Mouse (Mus musculus) hindbrain, embryonic 14.5 days (tissue): ENCODE measurements around the gene Myof. TPM values are rescaled to one million over a fixed set of nuclear protein-coding genes. Genes with fewer than 3 reads are reported as not detected.

Source experiments
- ATAC-seq: fragments of 200-750 bp; cut with Nextera tagmentation; 2 replicates; pipeline ENCODE4 v1.8.0; 2017; ENCODE audit warnings: moderate number of reproducible peaks, mild to moderate bottlenecking, moderate TSS enrichment, moderate library complexity; ENCODE audit not compliant: low FRiP score
- DNase-seq: peaks from one replicate; pipeline ENCODE4 v3.0.0-alpha.2; 2015; ENCODE audit warnings: low spot score
- H3K27ac ChIP-seq: fragments of 300-500 bp; sonication (generic); 2 replicates; pipeline ENCODE4 v1.5.1; 2014; ENCODE audit warnings: mild to moderate bottlenecking, moderate library complexity
- H3K27me3 ChIP-seq: fragments of 300-500 bp; sonication (generic); 2 replicates; pipeline ENCODE4 v1.6.1; 2014; ENCODE audit warnings: mild to moderate bottlenecking, low read length, mixed read lengths; ENCODE audit not compliant: control insufficient read depth, insufficient read depth
- H3K36me3 ChIP-seq: fragments of 300-500 bp; sonication (generic); replicated peaks from 2 replicates; pipeline ENCODE4 v1.6.1; 2014; ENCODE audit not compliant: control insufficient read depth, insufficient read depth
- H3K4me1 ChIP-seq: fragments of 300-500 bp; sonication (generic); replicated peaks from 2 replicates; pipeline ENCODE4 v1.6.1; 2014; ENCODE audit warnings: antibody characterized with exemption, low read length, mixed read lengths; ENCODE audit not compliant: control insufficient read depth, insufficient read depth
- H3K4me2 ChIP-seq: fragments of 300-500 bp; sonication (generic); replicated peaks from 2 replicates; pipeline ENCODE4 v1.6.1; 2014; ENCODE audit warnings: mild to moderate bottlenecking, moderate library complexity
- H3K4me3 ChIP-seq: fragments of 300-500 bp; sonication (generic); replicated peaks from 2 replicates; pipeline ENCODE4 v1.5.1; 2014; ENCODE audit warnings: mild to moderate bottlenecking, low read length
- H3K9ac ChIP-seq: fragments of 300-500 bp; sonication (generic); 2 replicates; pipeline ENCODE4 v1.6.1; 2014
- H3K9me3 ChIP-seq: fragments of 300-500 bp; sonication (generic); 2 replicates; pipeline ENCODE4 v1.6.1; 2016; ENCODE audit warnings: low read length; ENCODE audit not compliant: control insufficient read depth
- WGBS: fragments of 180-500 bp; shearing (Covaris S2); extraction: QIAGEN DNeasy Blood & Tissue Kit; methylation state at CpG from one replicate; pipeline ENCODE4 v1.1.7; 2014; 5-methylcytosine and 5-hydroxymethylcytosine counted together
- polyA plus RNA-seq: library from polyadenylated mRNA; unstranded; fragments of >200 nt; fragmentation: Nextera tagmentation; extraction: Ambion mirVana; gene quantifications from 2 replicates; pipeline ENCODE4 v1.2.1, GENCODE M21; 2014

The Myof gene
- polyA plus RNA-seq, 1 experiment from 2014 or later, result 3.2 TPM

GRCm38 (mm10) chr19:37924266-37924665 lies 119.1 kb downstream of the Myof start:
- no peak overlapping the region for H3K4me3 ChIP-seq
- no peaks in the 10 kb centered on the region for H3K27me3 ChIP-seq
- no peaks in the 10 kb centered on the region for H3K4me1 ChIP-seq
- H3K9me3 ChIP-seq, result no peaks in the 10 kb centered on the region
- ATAC-seq (no peak), DNase-seq (no peak)
- H3K27ac ChIP-seq, result no peak overlapping the region
- H3K9ac ChIP-seq, result no peak overlapping the region
- H3K4me2 ChIP-seq, result no peak overlapping the region
- H3K36me3 ChIP-seq, result no peaks in the 10 kb centered on the region
- WGBS, result 46% methylated on average over 3 of the region's 3 CpGs

DNA sequence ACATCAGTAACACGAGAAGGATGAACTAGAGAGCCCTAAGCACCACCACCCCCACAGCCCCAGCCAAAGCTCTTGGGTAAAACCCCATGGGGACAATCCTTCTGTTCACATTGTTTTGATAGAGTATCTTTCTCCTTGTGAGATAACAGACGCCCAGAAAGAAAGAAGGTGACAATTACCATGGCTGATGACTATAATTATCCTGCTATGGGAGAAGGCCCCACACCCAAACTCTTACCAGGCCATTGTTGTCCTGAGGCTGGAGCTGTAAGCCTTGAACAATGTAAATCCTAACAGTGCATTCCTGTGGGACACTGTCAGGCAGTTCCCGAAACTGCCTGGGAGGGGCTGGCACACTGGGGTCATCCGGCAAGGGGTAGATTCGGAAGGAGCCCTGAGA lies 122.3 kb downstream of the Myof start:
- H3K9ac ChIP-seq, result no peak overlapping the region
- H3K36me3 ChIP-seq, result no peaks in the 10 kb centered on the region
- no peaks in the 10 kb centered on the region for H3K9me3 ChIP-seq
- H3K4me2 ChIP-seq, result no peak overlapping the region
- DNase-seq (no peak), ATAC-seq (no peak)
- no peak overlapping the region for H3K4me3 ChIP-seq
- H3K4me1 ChIP-seq, result no peaks in the 10 kb centered on the region
- WGBS, result 48% methylated on average over 5 of the region's 5 CpGs
- no peak overlapping the region for H3K27ac ChIP-seq
- no peaks in the 10 kb centered on the region for H3K27me3 ChIP-seq

DNA sequence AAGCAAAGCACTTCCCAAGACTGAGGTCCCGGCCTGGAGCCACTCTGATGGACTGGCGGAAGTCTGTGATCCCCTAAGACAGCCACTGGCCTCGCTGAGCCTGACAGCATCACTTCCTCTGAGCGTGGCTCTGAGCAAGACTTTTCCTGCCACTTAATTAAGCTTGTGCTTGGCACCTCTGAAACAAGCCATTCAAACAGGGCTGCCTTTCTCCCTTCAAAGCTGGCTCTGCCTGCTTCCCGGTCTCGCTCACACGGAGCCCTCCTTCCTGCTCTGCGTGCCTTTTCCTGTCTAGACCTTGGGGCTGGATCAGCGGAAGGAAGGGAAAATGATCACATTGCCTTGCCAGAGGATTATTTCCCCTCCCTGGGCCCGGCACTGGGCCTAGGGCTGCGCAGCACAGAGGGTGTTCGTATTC lies 124.9 kb downstream of the Myof start:
- no peaks in the 10 kb centered on the region for H3K36me3 ChIP-seq
- H3K9ac ChIP-seq, result no peak overlapping the region
- no peak; the same call in 1 of the 2 replicates for ATAC-seq
- H3K4me1 ChIP-seq, result no peaks in the 10 kb centered on the region
- H3K4me3 ChIP-seq, result no peak overlapping the region
- H3K4me2 ChIP-seq, result no peak overlapping the region
- WGBS, result 69% methylated on average over 12 of the region's 12 CpGs
- H3K9me3 ChIP-seq, result no peaks in the 10 kb centered on the region
- DNase-seq, result no peak
- H3K27ac ChIP-seq, result no peak overlapping the region
- no peaks in the 10 kb centered on the region for H3K27me3 ChIP-seq

DNA sequence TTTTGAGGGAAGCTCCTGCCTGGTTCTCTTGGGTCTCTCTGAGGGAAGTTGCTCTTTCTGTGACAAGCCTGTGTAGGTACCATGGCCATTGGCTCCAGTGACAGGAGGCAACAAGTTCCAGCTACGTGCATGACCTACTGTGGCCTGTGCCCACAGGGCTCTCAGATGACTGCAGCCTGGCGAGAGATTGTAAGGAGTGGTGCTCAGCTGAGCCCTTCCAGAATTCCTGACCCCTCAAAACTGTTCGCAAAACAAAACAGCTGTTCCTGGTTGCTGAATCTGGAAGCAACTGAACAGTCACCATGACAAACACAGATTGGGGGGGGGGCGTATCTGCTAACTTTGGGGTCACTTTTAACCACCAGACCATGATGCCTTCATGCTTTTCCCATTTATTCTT lies 129.1 kb downstream of the Myof start:
- no peaks in the 10 kb centered on the region for H3K36me3 ChIP-seq
- DNase-seq, result no peak
- WGBS, result 87% methylated on average over 4 of the region's 4 CpGs
- no peaks in the 10 kb centered on the region for H3K27me3 ChIP-seq
- no peak overlapping the region for H3K27ac ChIP-seq
- no peak overlapping the region for H3K4me2 ChIP-seq
- no peaks in the 10 kb centered on the region for H3K4me1 ChIP-seq
- H3K4me3 ChIP-seq, result no peak overlapping the region
- H3K9ac ChIP-seq, result no peak overlapping the region
- no peaks in the 10 kb centered on the region for H3K9me3 ChIP-seq
- no peak for ATAC-seq

DNA sequence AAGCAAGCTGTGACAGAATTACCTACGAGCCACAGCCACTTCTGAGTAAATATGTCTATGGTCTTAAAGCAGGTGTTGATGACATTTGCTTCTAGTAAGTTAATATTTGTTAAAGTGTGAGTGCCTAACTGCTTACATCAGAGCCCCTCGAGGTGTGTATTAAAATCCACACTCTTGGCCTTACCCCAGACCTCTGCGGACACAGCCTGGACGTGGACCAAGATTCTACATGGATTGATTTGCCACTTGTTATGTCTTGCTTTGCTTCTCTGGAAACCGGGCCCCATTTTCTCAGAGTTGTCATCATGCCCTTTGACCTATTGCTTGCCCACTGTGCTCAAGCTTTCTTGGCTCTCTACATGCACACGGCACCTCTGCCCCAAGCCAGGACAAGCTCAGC lies 130.9 kb downstream of the Myof start:
- Histone ChIP-seq H3K4me1 (no peaks in the 10 kb centered on the region), H3K4me3 (no peak overlapping the region), H3K9ac (no peak overlapping the region), H3K27ac (no peak overlapping the region), H3K27me3 (no peaks in the 10 kb centered on the region), H3K4me2 (no peak overlapping the region), H3K36me3 (no peaks in the 10 kb centered on the region), H3K9me3 (no peaks in the 10 kb centered on the region)
- ATAC-seq (no peak), DNase-seq (no peak)
- 64% methylated on average over 6 of the region's 6 CpGs for WGBS

- no peak overlapping the region for H3K4me3 ChIP-seq
- no peaks in the 10 kb centered on the region for H3K36me3 ChIP-seq
- H3K9ac ChIP-seq, result no peak overlapping the region
- 44% methylated on average over 5 of the region's 5 CpGs for WGBS
- ATAC-seq (peak; percentile 64; the same call in 1 of the 2 replicates), DNase-seq (no peak)
- no peak overlapping the region for H3K27ac ChIP-seq
- H3K9me3 ChIP-seq, result no peaks in the 10 kb centered on the region
- 0 out of 2 replicates have a peak, but pooled peaks cover 3% of the 10 kb centered on the region for H3K4me1 ChIP-seq
- no peak overlapping the region for H3K4me2 ChIP-seq
- no peaks in the 10 kb centered on the region for H3K27me3 ChIP-seq
Measured at GRCm38 (mm10) chr19:37909830-37910261, 133.5 kb downstream of the Myof start.

DNA sequence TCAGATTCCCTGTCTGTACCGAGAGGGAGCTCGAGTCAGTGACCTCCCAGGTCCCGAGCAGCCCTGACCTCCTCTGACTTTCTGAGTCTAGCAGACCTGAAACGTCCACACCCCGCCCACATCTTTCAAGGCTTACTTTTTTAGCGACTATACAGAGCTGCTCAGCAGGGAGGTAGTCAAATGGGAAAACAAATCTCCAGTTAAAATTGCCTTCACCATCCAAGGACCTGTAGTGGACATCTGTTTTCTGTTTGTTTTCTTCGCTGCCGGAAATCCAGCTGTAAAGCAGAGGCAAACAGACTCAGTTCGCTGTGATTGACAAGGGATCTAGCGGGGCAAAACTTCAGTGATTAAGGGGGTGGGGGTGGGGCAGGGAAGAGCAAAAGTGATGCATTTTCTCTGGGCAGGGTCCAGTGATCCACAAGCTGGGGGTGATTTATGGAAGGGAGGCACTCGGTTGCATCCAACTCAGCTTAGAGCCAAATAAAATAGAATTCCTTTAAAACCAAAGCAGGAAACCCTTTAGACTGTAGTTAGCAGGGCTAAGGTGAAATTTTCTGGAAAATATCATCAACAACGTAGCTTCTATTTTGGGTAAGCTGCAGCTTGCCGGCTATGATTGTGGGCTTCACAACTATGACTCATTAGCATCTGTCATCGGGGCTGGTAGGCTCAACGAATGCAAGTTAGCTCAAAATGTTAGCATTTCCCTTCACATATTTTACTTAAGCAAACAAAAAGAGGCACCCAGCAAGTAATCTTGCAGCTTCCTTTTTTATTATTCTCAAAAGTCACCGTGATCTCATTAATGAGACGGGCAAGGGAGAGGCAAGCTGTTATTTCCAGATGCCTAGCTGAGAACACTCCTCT lies 135.7 kb downstream of the Myof start:
- no peak for ATAC-seq
- no peak overlapping the region for H3K4me2 ChIP-seq

GRCm38 (mm10) chr19:37906916-37907315 lies 136.5 kb downstream of the Myof start:
- H3K27me3 ChIP-seq, result no peaks in the 10 kb centered on the region
- no peak overlapping the region for H3K9ac ChIP-seq
- H3K9me3 ChIP-seq, result no peaks in the 10 kb centered on the region
- 0 out of 2 replicates have a peak, but pooled peaks cover 3% of the 10 kb centered on the region for H3K4me1 ChIP-seq
- H3K4me2 ChIP-seq, result no peak overlapping the region
- H3K27ac ChIP-seq, result no peak overlapping the region
- H3K36me3 ChIP-seq, result no peaks in the 10 kb centered on the region
- ATAC-seq (no peak), DNase-seq (no peak)
- WGBS, result 64% methylated on average over 3 of the region's 3 CpGs
- no peak overlapping the region for H3K4me3 ChIP-seq

More for the DNA sequence above, 135.7 kb downstream of the Myof start:
- H3K9ac ChIP-seq, result no peak overlapping the region
- no peak for DNase-seq
- H3K4me1 ChIP-seq, result 0 out of 2 replicates have a peak, but pooled peaks cover 3% of the 10 kb centered on the region
- H3K27me3 ChIP-seq, result no peaks in the 10 kb centered on the region
- H3K4me3 ChIP-seq, result no peak overlapping the region
- no peaks in the 10 kb centered on the region for H3K36me3 ChIP-seq
- H3K9me3 ChIP-seq, result no peaks in the 10 kb centered on the region
- WGBS, result 48% methylated on average over 17 of the region's 17 CpGs
- no peak overlapping the region for H3K27ac ChIP-seq

DNA sequence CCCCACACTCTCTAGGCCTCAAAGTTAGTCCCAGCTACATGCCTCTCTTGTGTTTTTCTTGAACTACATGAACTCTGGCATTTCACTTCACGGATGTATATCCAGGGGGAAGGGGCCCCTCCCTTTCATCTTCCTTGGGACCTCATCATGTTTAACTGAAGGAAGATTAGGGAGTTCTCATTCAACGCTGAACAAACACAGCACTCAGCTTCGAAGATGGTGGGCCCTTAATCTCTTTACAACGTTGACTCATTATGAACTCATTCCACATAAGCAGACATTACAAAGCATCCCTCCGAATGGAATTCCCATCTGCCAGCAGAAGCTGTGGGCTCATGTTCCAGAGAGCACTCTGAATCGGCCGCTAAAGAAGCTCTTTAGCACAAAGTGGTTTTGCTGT lies 147.3 kb downstream of the Myof start:
- Histone ChIP-seq H3K36me3 (no peaks in the 10 kb centered on the region), H3K9me3 (no peaks in the 10 kb centered on the region), H3K4me3 (no peak overlapping the region), H3K4me1 (no peaks in the 10 kb centered on the region), H3K9ac (no peak overlapping the region), H3K4me2 (no peak overlapping the region), H3K27ac (no peak overlapping the region), H3K27me3 (no peaks in the 10 kb centered on the region)
- DNase-seq (no peak), ATAC-seq (no peak)
- WGBS, result 67% methylated on average over 7 of the region's 7 CpGs
